10 mouse cellular contexts compared by ENCODE assay signal in the genomic region with DNA sequence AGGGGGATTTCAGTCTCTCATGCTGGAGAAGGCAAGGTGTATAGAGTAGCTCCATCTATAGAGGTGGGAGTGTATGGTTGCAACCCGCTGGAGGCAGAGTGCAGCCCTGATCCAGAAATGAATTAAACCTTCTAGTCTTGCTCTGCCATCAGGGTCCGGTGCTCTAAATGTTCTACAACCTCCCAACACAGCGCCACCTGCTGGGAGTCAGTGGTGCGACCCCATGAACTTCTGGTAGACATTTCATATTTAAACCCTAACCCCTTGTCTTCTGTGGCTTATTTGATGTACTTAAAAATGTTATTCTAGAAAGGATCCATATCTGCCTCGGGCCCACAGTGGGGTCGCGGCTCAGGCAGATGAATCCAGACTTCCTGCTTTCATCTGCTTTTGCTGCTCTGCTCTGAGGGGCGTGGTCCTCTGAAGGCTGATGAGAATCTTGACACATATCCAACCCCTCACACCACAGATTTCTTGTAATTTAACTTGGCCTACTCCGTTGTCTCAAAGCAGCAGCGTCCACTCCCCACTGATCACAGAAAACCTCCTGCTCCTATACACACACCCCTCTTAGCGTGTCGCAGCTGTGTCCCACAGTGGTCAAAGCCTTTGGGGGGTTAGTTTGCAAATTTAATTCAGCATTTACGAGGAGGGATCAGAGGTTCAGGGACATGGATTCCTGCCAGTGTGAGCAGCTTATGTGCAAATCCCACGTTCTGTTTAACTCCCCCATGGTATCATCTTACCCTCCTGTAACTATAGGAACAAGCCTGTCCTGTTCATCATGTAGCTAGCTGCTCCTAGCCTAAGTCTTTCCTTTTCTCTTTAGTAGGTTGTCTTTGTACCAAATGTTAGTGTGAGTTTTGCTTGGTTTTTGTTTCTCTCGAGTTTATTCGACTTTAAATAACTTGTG. TPM values are rescaled to one million over a fixed set of nuclear protein-coding genes. Genes with fewer than 3 reads are reported as not detected.
DNase-seq lines count a peak whose midpoint lies in the region; ATAC-seq lines count a peak whose summit lies in the region.
"Had no signal": no experiment of that assay in that cellular context is flagged by ENCODE, and none has a peak within 500 bp of the region (broad histone marks: within the 10 kb centered on the region; RNA-seq: fewer than 3 reads in every experiment).

No protein-coding gene starts in this region.

- no peak overlapping the region for H3K4me3 ChIP-seq in limb, embryonic 11.5 days (ENCODE audit: low read depth, low read length)
- no peak overlapping the region for H3K4me3 ChIP-seq in limb, embryonic 10.5 days
- no peak overlapping the region for H3K4me3 ChIP-seq in embryonic facial prominence, embryonic 14.5 days (ENCODE audit: low read depth, low read length)
- no peak overlapping the region for H3K4me3 ChIP-seq in macrophage (ENCODE audit: inconsistent target)

- H3K4me1 ChIP-seq in limb, embryonic 11.5 days (ENCODE audit: control insufficient read depth, insufficient read depth, low read length), result no peaks in the 10 kb centered on the region
- H3K4me1 ChIP-seq in limb, embryonic 10.5 days, result 0 out of 2 replicates have a peak, but pooled peaks cover 6% of the 10 kb centered on the region
- H3K4me1 ChIP-seq in embryonic facial prominence, embryonic 14.5 days (ENCODE audit: control insufficient read depth, insufficient read depth, low read length), result no peaks in the 10 kb centered on the region

- no peaks in the 10 kb centered on the region for H3K79me2 ChIP-seq in macrophage (ENCODE audit: inconsistent target)

- DNase-seq in adrenal gland, adult 18-20 months (ENCODE audit: low spot score in 2 of 2), result peak; percentile 29 to 47
- DNase-seq in adrenal gland, adult 2 months, result no peak
- DNase-seq in limb, embryonic 11.5 days (ENCODE audit: low spot score), result peak; percentile 32
- no peak for DNase-seq in limb, embryonic 10.5 days (ENCODE audit: low spot score)
- DNase-seq in embryonic facial prominence, embryonic 14.5 days (ENCODE audit: low spot score), result peak; percentile 89
- DNase-seq in left cerebral cortex, adult 18-20 months (ENCODE audit: low spot score in 2 of 2), result no peak

- no peak for ATAC-seq in limb, embryonic 11.5 days (ENCODE audit: insufficient number of reproducible peaks, low FRiP score, low TSS enrichment, low read depth)
- peak; percentile 91 for ATAC-seq in embryonic facial prominence, embryonic 14.5 days (ENCODE audit: low read depth)
- no peak for ATAC-seq in monocyte, adult 5-6 weeks (replicated peaks; ENCODE audit: insufficient number of reproducible peaks, low FRiP score, low TSS enrichment, poor library complexity, severe bottlenecking)

- no peaks in the 10 kb centered on the region for H3K36me3 ChIP-seq in limb, embryonic 11.5 days (ENCODE audit: control insufficient read depth, insufficient read depth, low read length)
- no peaks in the 10 kb centered on the region for H3K36me3 ChIP-seq in limb, embryonic 10.5 days
- no peaks in the 10 kb centered on the region for H3K36me3 ChIP-seq in embryonic facial prominence, embryonic 14.5 days (ENCODE audit: control insufficient read depth, insufficient read depth, low read length)
- no peaks in the 10 kb centered on the region for H3K36me3 ChIP-seq in macrophage (ENCODE audit: inconsistent target)

- H3K9ac ChIP-seq in limb, embryonic 11.5 days (ENCODE audit: low read length), result no peak overlapping the region
- no peak overlapping the region; the same call in 1 of the 2 replicates for H3K9ac ChIP-seq in embryonic facial prominence, embryonic 14.5 days (ENCODE audit: low read depth, low read length)

- no peak overlapping the region for H3K4me2 ChIP-seq in limb, embryonic 11.5 days (ENCODE audit: low read depth, severe bottlenecking)
- peak overlapping the region; percentile 35 for H3K4me2 ChIP-seq in embryonic facial prominence, embryonic 14.5 days (ENCODE audit: low read depth, low read length)

- no peaks in the 10 kb centered on the region for H3K27me3 ChIP-seq in limb, embryonic 11.5 days (ENCODE audit: control insufficient read depth, insufficient read depth, low read length)
- H3K27me3 ChIP-seq in limb, embryonic 10.5 days (ENCODE audit: low read depth, poor library complexity, severe bottlenecking), result no peaks in the 10 kb centered on the region
- no peaks in the 10 kb centered on the region for H3K27me3 ChIP-seq in embryonic facial prominence, embryonic 14.5 days (replicated peaks; ENCODE audit: control insufficient read depth, insufficient read depth, low read length)

- H3K27ac ChIP-seq in limb, embryonic 11.5 days (replicated peaks; ENCODE audit: low read depth, low read length), result no peak overlapping the region
- H3K27ac ChIP-seq in limb, embryonic 10.5 days, result no peak overlapping the region
- H3K27ac ChIP-seq in embryonic facial prominence, embryonic 14.5 days (replicated peaks; ENCODE audit: low read depth, low read length), result peak overlapping the region; percentile 44
- peak overlapping the region; percentile 99 for H3K27ac ChIP-seq in macrophage

- 71% methylated on average over 16 of the region's 16 CpGs for WGBS in limb, embryonic 11.5 days
- WGBS in limb, embryonic 10.5 days, result 74% methylated on average over 16 of the region's 16 CpGs
- WGBS in embryonic facial prominence, embryonic 14.5 days, result 50% methylated on average over 16 of the region's 16 CpGs
- WGBS in macrophage (ENCODE audit: missing documents), result 82% methylated on average over 16 of the region's 16 CpGs

- H3K9me3 ChIP-seq in limb, embryonic 11.5 days (ENCODE audit: control insufficient read depth, low read length), result no peaks in the 10 kb centered on the region
- H3K9me3 ChIP-seq in limb, embryonic 10.5 days (replicated peaks), result no peaks in the 10 kb centered on the region
- no peaks in the 10 kb centered on the region for H3K9me3 ChIP-seq in embryonic facial prominence, embryonic 14.5 days (ENCODE audit: control insufficient read depth, low read length)

RNA-seq across cellular contexts. Expression of a gene that starts 3.9 kb away (rescaled TPM):
- under 1 TPM; 0.96 to 0.99 TPM for total RNA-seq in adrenal gland, adult 18-20 months (2021)
- total RNA-seq in adrenal gland, adult 2 months (2021), result 1 to 10 TPM; 1.3 to 1.8 TPM
- 0.26 and 0.29 TPM in 2 replicates for polyA plus RNA-seq in adrenal gland, adult 2 months (2012; rRNA removed)
- 0.40 TPM in 1 of 2 replicates, not detected in the other for polyA plus RNA-seq in limb, embryonic 11.5 days (2014; fragmentation: Nextera tagmentation; extraction: Ambion mirVana)
- not detected in 2 replicates for polyA plus RNA-seq in limb, embryonic 10.5 days (2016; fragmentation: Nextera tagmentation; extraction: Ambion mirVana)
- 0.29 and 0.45 TPM in 2 replicates for polyA plus RNA-seq in embryonic facial prominence, embryonic 14.5 days (2014; fragmentation: Nextera tagmentation; extraction: Ambion mirVana)
- 1,000 to 10,000 TPM in 11 of 26 experiments, 100 to 1,000 TPM in 14, 10 to 100 TPM in 1; 75.9 to 3,830 (median 872) TPM for total RNA-seq in macrophage (2018; cell fraction: chromatin; rRNA removed)
- 100 to 1,000 TPM in 12 of 26 experiments, 10 to 100 TPM in 14; 22.4 to 664 (median 78.7) TPM for total RNA-seq in macrophage (2018; cell fraction: cytosol; rRNA removed)
- total RNA-seq in macrophage (2018; cell fraction: nucleus; rRNA removed), result 1,000 to 10,000 TPM in 7 of 26 experiments, 100 to 1,000 TPM in 17, 10 to 100 TPM in 2; 53.6 to 2,106 (median 679) TPM
- 12.7 to 36.4 TPM (median 25.2 TPM) in 3 replicates for polyA plus RNA-seq in macrophage (2018)
- total RNA-seq in monocyte, adult 5-6 weeks (2017), result 35.2 to 49.8 TPM (median 49.4 TPM) in 3 replicates
- total RNA-seq in left cerebral cortex, adult 18-20 months (2021), result 1 to 10 TPM; 1.0 to 1.1 TPM

RNA-seq across cellular contexts. Expression of a gene that starts 10.9 kb away (rescaled TPM):
- total RNA-seq in adrenal gland, adult 18-20 months (2021), result 10 to 100 TPM; 13.7 to 15.5 TPM
- total RNA-seq in adrenal gland, adult 2 months (2021), result 10 to 100 TPM; 16.7 to 17.9 TPM
- polyA plus RNA-seq in adrenal gland, adult 2 months (2012; rRNA removed), result 11.0 and 14.9 TPM in 2 replicates
- 31.5 and 32.2 TPM in 2 replicates for polyA plus RNA-seq in limb, embryonic 11.5 days (2014; fragmentation: Nextera tagmentation; extraction: Ambion mirVana)
- 45.2 and 46.1 TPM in 2 replicates for polyA plus RNA-seq in limb, embryonic 10.5 days (2016; fragmentation: Nextera tagmentation; extraction: Ambion mirVana)
- 17.1 and 19.7 TPM in 2 replicates for polyA plus RNA-seq in embryonic facial prominence, embryonic 14.5 days (2014; fragmentation: Nextera tagmentation; extraction: Ambion mirVana)
- total RNA-seq in macrophage (2018; cell fraction: chromatin; rRNA removed), result 100 to 1,000 TPM in 1 of 26 experiments, 10 to 100 TPM in 25; 26.2 to 124 (median 43.6) TPM
- total RNA-seq in macrophage (2018; cell fraction: cytosol; rRNA removed), result 10 to 100 TPM in 25 of 26 experiments, 1 to 10 TPM in 1; 9.9 to 26.3 (median 16.1) TPM
- 10 to 100 TPM; 14.9 to 66.5 (median 35.2) TPM for total RNA-seq in macrophage (2018; cell fraction: nucleus; rRNA removed)
- polyA plus RNA-seq in macrophage (2018), result 10.8 to 16.3 TPM (median 11.7 TPM) in 3 replicates
- 8.6 to 18.8 TPM (median 11.6 TPM) in 3 replicates for total RNA-seq in monocyte, adult 5-6 weeks (2017)
- 10 to 100 TPM in 1 of 2 experiments, 1 to 10 TPM in 1; 8.1 to 11.1 TPM for total RNA-seq in left cerebral cortex, adult 18-20 months (2021)

RNA-seq across cellular contexts. Expression of a gene that starts 38.6 kb away (rescaled TPM):
- not detected for total RNA-seq in adrenal gland, adult 18-20 months (2021)
- not detected for total RNA-seq in adrenal gland, adult 2 months (2021)
- polyA plus RNA-seq in adrenal gland, adult 2 months (2012; rRNA removed), result not detected in 2 replicates
- polyA plus RNA-seq in limb, embryonic 11.5 days (2014; fragmentation: Nextera tagmentation; extraction: Ambion mirVana), result not detected in 2 replicates
- polyA plus RNA-seq in limb, embryonic 10.5 days (2016; fragmentation: Nextera tagmentation; extraction: Ambion mirVana), result not detected in 2 replicates
- 0.11 TPM in 1 of 2 replicates, not detected in the other for polyA plus RNA-seq in embryonic facial prominence, embryonic 14.5 days (2014; fragmentation: Nextera tagmentation; extraction: Ambion mirVana)
- not detected for total RNA-seq in macrophage (2018; cell fraction: chromatin; rRNA removed)
- under 1 TPM in 5 of 26 experiments, not detected in 21; 0.04 to 0.16 (median 0.09) TPM for total RNA-seq in macrophage (2018; cell fraction: cytosol; rRNA removed)
- under 1 TPM in 2 of 26 experiments, not detected in 24; 0.35 to 0.48 TPM for total RNA-seq in macrophage (2018; cell fraction: nucleus; rRNA removed)
- polyA plus RNA-seq in macrophage (2018), result not detected in 3 replicates
- not detected in 3 replicates for total RNA-seq in monocyte, adult 5-6 weeks (2017)
- not detected for total RNA-seq in left cerebral cortex, adult 18-20 months (2021)
- polyA plus RNA-seq: heart, embryonic 16.5 days had no signal

RNA-seq across cellular contexts. Expression of a gene that starts 55.6 kb away (rescaled TPM):
- not detected for total RNA-seq in adrenal gland, adult 18-20 months (2021)
- not detected for total RNA-seq in adrenal gland, adult 2 months (2021)
- not detected in 2 replicates for polyA plus RNA-seq in adrenal gland, adult 2 months (2012; rRNA removed)
- polyA plus RNA-seq in limb, embryonic 11.5 days (2014; fragmentation: Nextera tagmentation; extraction: Ambion mirVana), result not detected in 2 replicates
- polyA plus RNA-seq in limb, embryonic 10.5 days (2016; fragmentation: Nextera tagmentation; extraction: Ambion mirVana), result not detected in 2 replicates
- 0.12 TPM in 1 of 2 replicates, not detected in the other for polyA plus RNA-seq in embryonic facial prominence, embryonic 14.5 days (2014; fragmentation: Nextera tagmentation; extraction: Ambion mirVana)
- total RNA-seq in macrophage (2018; cell fraction: chromatin; rRNA removed), result not detected
- total RNA-seq in macrophage (2018; cell fraction: cytosol; rRNA removed), result not detected
- not detected for total RNA-seq in macrophage (2018; cell fraction: nucleus; rRNA removed)
- polyA plus RNA-seq in macrophage (2018), result not detected in 3 replicates
- not detected in 3 replicates for total RNA-seq in monocyte, adult 5-6 weeks (2017)
- not detected for total RNA-seq in left cerebral cortex, adult 18-20 months (2021)
- polyA plus RNA-seq: heart, embryonic 16.5 days; neural tube, embryonic 14.5 days had no signal

Comparison
In these comparisons a context has a peak if more than half of its experiments do, and no peak if none do; other contexts are left out.
1. DNase-seq: peak in adrenal gland, adult 18-20 months (2 of 2), limb, embryonic 11.5 days (single experiment) and embryonic facial prominence, embryonic 14.5 days (single experiment); none in adrenal gland, adult 2 months (single experiment), limb, embryonic 10.5 days (single experiment) and left cerebral cortex, adult 18-20 months (0 of 2).
2. H3K27ac ChIP-seq: peak in embryonic facial prominence, embryonic 14.5 days (single experiment) and macrophage (single experiment); none in limb, embryonic 11.5 days (single experiment) and limb, embryonic 10.5 days (single experiment).